In the genomic region with DNA sequence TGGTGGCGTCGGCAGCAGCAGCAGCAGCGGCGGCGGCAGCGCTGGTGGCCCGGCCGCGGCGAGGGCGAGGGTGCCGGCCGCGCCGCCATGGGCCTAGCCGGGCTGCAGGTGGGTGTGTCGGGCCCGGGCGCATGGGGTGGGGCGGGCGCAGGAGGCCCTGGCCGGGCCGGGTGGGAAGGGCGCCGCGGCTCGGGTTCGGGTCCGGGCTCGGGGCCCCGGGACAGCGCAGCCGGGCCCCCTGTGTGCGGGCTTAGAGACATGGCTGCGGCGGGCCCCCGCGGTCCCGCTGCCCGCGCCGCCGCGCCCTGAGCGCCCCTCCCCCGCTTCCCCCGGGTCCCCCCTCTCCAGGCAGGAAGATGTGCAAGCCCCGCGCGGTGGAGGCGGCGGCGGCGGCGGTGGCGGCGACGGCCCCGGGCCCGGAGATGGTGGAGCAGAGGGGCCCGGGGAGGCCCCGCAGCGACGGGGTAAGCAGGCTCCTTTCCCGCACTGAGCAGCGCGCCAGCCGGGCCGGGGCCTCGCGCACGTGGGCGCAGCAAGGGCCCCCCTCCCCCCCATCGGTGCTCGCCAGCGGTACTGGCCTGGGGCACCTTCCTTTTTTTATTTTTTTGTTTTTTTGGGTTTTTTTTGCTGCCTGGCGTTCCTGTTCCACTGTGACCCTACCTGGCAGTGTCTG, we compare ENCODE assay signal across 8 mouse cellular contexts. TPM values are rescaled to one million over a fixed set of nuclear protein-coding genes. Genes with fewer than 3 reads are reported as not detected.
DNase-seq lines count a peak whose midpoint lies in the region; ATAC-seq lines count a peak whose summit lies in the region.

No protein-coding gene starts in this region.

- no peaks in the 10 kb centered on the region for H3K9me3 ChIP-seq in heart, embryonic 13.5 days
- no peaks in the 10 kb centered on the region for H3K9me3 ChIP-seq in stomach, embryonic 14.5 days (ENCODE audit: control insufficient read depth, low read depth, low read length)

- H3K4me2 ChIP-seq in heart, embryonic 13.5 days = peak overlapping the region; percentile 91
- H3K4me2 ChIP-seq in stomach, embryonic 14.5 days (replicated peaks; ENCODE audit: low read depth, low read length) = peak overlapping the region; percentile 77

- WGBS in heart, embryonic 13.5 days = 1% methylated on average over 48 of the region's 77 CpGs
- under 1% methylated on average over 68 of the region's 77 CpGs for WGBS in stomach, embryonic 14.5 days

- H3K27ac ChIP-seq in heart, embryonic 13.5 days (replicated peaks) = peak overlapping the region; percentile 91
- H3K27ac ChIP-seq in stomach, embryonic 14.5 days (ENCODE audit: low read length) = peak overlapping the region; percentile 95

- H3K9ac ChIP-seq in heart, embryonic 13.5 days = peak overlapping the region; percentile 98
- peak overlapping the region; percentile 92 for H3K9ac ChIP-seq in stomach, embryonic 14.5 days (replicated peaks; ENCODE audit: low read depth, low read length)

- H3K4me3 ChIP-seq in heart, embryonic 13.5 days = peak overlapping the region; percentile 90
- H3K4me3 ChIP-seq in stomach, embryonic 14.5 days (ENCODE audit: low read depth, low read length) = peak overlapping the region; percentile 86

- peak; percentile 57 for DNase-seq in right cerebral cortex, postnatal 14 days
- DNase-seq in right cerebral cortex, adult 2 months (ENCODE audit: low spot score in 2 of 2) = no peak
- DNase-seq in embryo, embryonic 11 days = peak; percentile 59
- DNase-seq in kidney, postnatal 14 days = peak; percentile 72
- DNase-seq in mesoderm, embryonic 11.5 days (ENCODE audit: low read depth, low spot score) = peak; percentile 12

- peaks cover 59% of the 10 kb centered on the region for H3K4me1 ChIP-seq in heart, embryonic 13.5 days
- peaks cover 11% of the 10 kb centered on the region; the same call in 1 of the 2 replicates for H3K4me1 ChIP-seq in stomach, embryonic 14.5 days (ENCODE audit: control insufficient read depth, insufficient read depth, low read length)

- H3K36me3 ChIP-seq in heart, embryonic 13.5 days = peaks cover 38% of the 10 kb centered on the region
- peaks cover 35% of the 10 kb centered on the region for H3K36me3 ChIP-seq in stomach, embryonic 14.5 days (ENCODE audit: control insufficient read depth, insufficient read depth, low read length)

- ATAC-seq in heart, embryonic 13.5 days (ENCODE audit: extremely low read depth, insufficient number of reproducible peaks, low FRiP score, low TSS enrichment) = peak; percentile 29
- ATAC-seq in stomach, embryonic 14.5 days (ENCODE audit: insufficient number of reproducible peaks, insufficient read depth, low FRiP score, low read depth) = peak; percentile 51
- ATAC-seq in monocyte, adult 5-6 weeks (replicated peaks; ENCODE audit: insufficient number of reproducible peaks, low FRiP score, low TSS enrichment, poor library complexity, severe bottlenecking) = no peak

- no peaks in the 10 kb centered on the region for H3K27me3 ChIP-seq in heart, embryonic 13.5 days (replicated peaks)
- H3K27me3 ChIP-seq in stomach, embryonic 14.5 days (ENCODE audit: control insufficient read depth, insufficient read depth, low read length) = no peaks in the 10 kb centered on the region

RNA-seq across cellular contexts. Expression of a gene that starts 6.0 kb away (rescaled TPM):
- polyA plus RNA-seq in heart, embryonic 13.5 days (2015; fragmentation: Nextera tagmentation; extraction: Ambion mirVana) = 26.7 and 34.4 TPM in 2 replicates
- 52.9 and 59.8 TPM in 2 replicates for polyA plus RNA-seq in stomach, embryonic 14.5 days (2014; fragmentation: Nextera tagmentation; extraction: Ambion mirVana)
- total RNA-seq in monocyte, adult 5-6 weeks (2017) = 78.3 to 109 TPM (median 102 TPM) in 3 replicates

RNA-seq across cellular contexts. Expression of a gene that starts 20.0 kb away (rescaled TPM):
- 54.3 and 64.1 TPM in 2 replicates for polyA plus RNA-seq in heart, embryonic 13.5 days (2015; fragmentation: Nextera tagmentation; extraction: Ambion mirVana)
- polyA plus RNA-seq in stomach, embryonic 14.5 days (2014; fragmentation: Nextera tagmentation; extraction: Ambion mirVana) = 95.3 and 104 TPM in 2 replicates
- total RNA-seq in monocyte, adult 5-6 weeks (2017) = 178 to 275 TPM (median 193 TPM) in 3 replicates

RNA-seq across cellular contexts. Expression of a gene that starts 32.4 kb away (rescaled TPM):
- 12.3 and 14.8 TPM in 2 replicates for polyA plus RNA-seq in heart, embryonic 13.5 days (2015; fragmentation: Nextera tagmentation; extraction: Ambion mirVana)
- polyA plus RNA-seq in stomach, embryonic 14.5 days (2014; fragmentation: Nextera tagmentation; extraction: Ambion mirVana) = 30.6 and 31.7 TPM in 2 replicates
- 47.8 to 86.1 TPM (median 71.4 TPM) in 3 replicates for total RNA-seq in monocyte, adult 5-6 weeks (2017)

RNA-seq across cellular contexts. Expression of a gene that starts 37.2 kb away (rescaled TPM):
- 22.9 and 23.9 TPM in 2 replicates for polyA plus RNA-seq in heart, embryonic 13.5 days (2015; fragmentation: Nextera tagmentation; extraction: Ambion mirVana)
- 11.5 and 14.2 TPM in 2 replicates for polyA plus RNA-seq in stomach, embryonic 14.5 days (2014; fragmentation: Nextera tagmentation; extraction: Ambion mirVana)
- 7.4 to 12.5 TPM (median 9.8 TPM) in 3 replicates for total RNA-seq in monocyte, adult 5-6 weeks (2017)

Comparison
In these comparisons a context has a peak if more than half of its experiments do, and no peak if none do; other contexts are left out.
1. DNase-seq: peak in right cerebral cortex, postnatal 14 days (single experiment), embryo, embryonic 11 days (single experiment), kidney, postnatal 14 days (single experiment) and mesoderm, embryonic 11.5 days (single experiment); none in right cerebral cortex, adult 2 months (0 of 2).